ENCODE assay signal across 12 mouse cellular contexts in genomic region chr1:130513482-130513881, GRCm38 (mm10).
"Had no signal": no experiment of that assay in that cellular context is flagged by ENCODE, and none has a peak within 500 bp of the region (broad histone marks: within the 10 kb centered on the region; RNA-seq: fewer than 3 reads in every experiment).

No protein-coding gene starts in this region.

- H3K4me3 ChIP-seq: intestine, embryonic 15.5 days; left cerebral cortex, adult 2 months; limb, embryonic 12.5 days; midbrain, embryonic 13.5 days had no signal

- H3K9me3 ChIP-seq: intestine, embryonic 15.5 days; limb, embryonic 12.5 days; midbrain, embryonic 13.5 days had no signal

- H3K36me3 ChIP-seq: intestine, embryonic 15.5 days; limb, embryonic 12.5 days; midbrain, embryonic 13.5 days had no signal

- H3K27me3 ChIP-seq: intestine, embryonic 15.5 days; limb, embryonic 12.5 days; midbrain, embryonic 13.5 days had no signal

- H3K27ac ChIP-seq: intestine, embryonic 15.5 days; left cerebral cortex, adult 2 months; limb, embryonic 12.5 days; macrophage; midbrain, embryonic 13.5 days had no signal

- H3K4me2 ChIP-seq: intestine, embryonic 15.5 days; limb, embryonic 12.5 days; midbrain, embryonic 13.5 days had no signal

- DNase-seq: kidney, adult 18-20 months; kidney, postnatal 25 days; liver; lung, postnatal 14 days; right cerebral cortex, postnatal 14 days; thymus, adult 2 months; thymus, postnatal 25 days had no signal

- H3K4me1 ChIP-seq: midbrain, embryonic 13.5 days had no signal

- H3K9ac ChIP-seq: intestine, embryonic 15.5 days; limb, embryonic 12.5 days; midbrain, embryonic 13.5 days had no signal

- ATAC-seq: intestine, embryonic 15.5 days; midbrain, embryonic 13.5 days had no signal
